Mouse (Mus musculus) hindbrain, embryonic 16.5 days (tissue): ENCODE measurements around the gene Cd37. TPM values are rescaled to one million over a fixed set of nuclear protein-coding genes. Genes with fewer than 3 reads are reported as not detected.

Experiments used
- ATAC-seq: fragments of 200-750 bp; cut with Nextera tagmentation; 2 replicates; pipeline ENCODE4 v1.8.0; 2017; ENCODE audit warnings: moderate TSS enrichment, moderate library complexity
- H3K27ac ChIP-seq: fragments of 300-500 bp; sonication (generic); 2 replicates; pipeline ENCODE4 v1.5.1; 2014; ENCODE audit warnings: low read depth, mild to moderate bottlenecking, control low read depth, low read length, moderate library complexity
- H3K27me3 ChIP-seq: fragments of 300-500 bp; sonication (generic); replicated peaks from 2 replicates; pipeline ENCODE4 v1.6.1; 2014; ENCODE audit warnings: low read length; ENCODE audit not compliant: control insufficient read depth, insufficient read depth
- H3K36me3 ChIP-seq: fragments of 300-500 bp; sonication (generic); 2 replicates; pipeline ENCODE4 v1.6.1; 2014; ENCODE audit warnings: mild to moderate bottlenecking, low read length, moderate library complexity, mixed read lengths; ENCODE audit not compliant: control insufficient read depth, insufficient read depth
- H3K4me1 ChIP-seq: fragments of 300-500 bp; sonication (generic); 2 replicates; pipeline ENCODE4 v1.6.1; 2014; ENCODE audit warnings: low read depth, low read length; ENCODE audit not compliant: control insufficient read depth, insufficient read depth
- H3K4me2 ChIP-seq: fragments of 300-500 bp; sonication (generic); 2 replicates; pipeline ENCODE4 v1.6.1; 2014; ENCODE audit warnings: mild to moderate bottlenecking, low read length, control low read depth, moderate library complexity
- H3K4me3 ChIP-seq: fragments of 300-500 bp; sonication (generic); 2 replicates; pipeline ENCODE4 v1.5.1; 2014; ENCODE audit warnings: mild to moderate bottlenecking, low read length, control low read depth, moderate library complexity
- H3K9ac ChIP-seq: fragments of 300-500 bp; sonication (generic); 2 replicates; pipeline ENCODE4 v1.6.1; 2014; ENCODE audit warnings: low read depth, mild to moderate bottlenecking, control low read depth, low read length, moderate library complexity
- H3K9me3 ChIP-seq: fragments of 300-500 bp; sonication (generic); 2 replicates; pipeline ENCODE4 v1.6.1; 2014; ENCODE audit warnings: mild to moderate bottlenecking, low read length, moderate library complexity; ENCODE audit not compliant: control insufficient read depth
- WGBS: fragments of 180-500 bp; shearing (Covaris S2); extraction: QIAGEN DNeasy Blood & Tissue Kit; methylation state at CpG from one replicate; pipeline ENCODE4 v1.1.7; 2014; 5-methylcytosine and 5-hydroxymethylcytosine counted together
- polyA plus RNA-seq: library from polyadenylated mRNA; unstranded; fragments of >200 nt; fragmentation: Nextera tagmentation; extraction: Ambion mirVana; gene quantifications from 2 replicates; pipeline ENCODE4 v1.2.1, GENCODE M21; 2015

The Cd37 gene
- polyA plus RNA-seq, 1 experiment from 2014 or later = 1.3 TPM

DNA sequence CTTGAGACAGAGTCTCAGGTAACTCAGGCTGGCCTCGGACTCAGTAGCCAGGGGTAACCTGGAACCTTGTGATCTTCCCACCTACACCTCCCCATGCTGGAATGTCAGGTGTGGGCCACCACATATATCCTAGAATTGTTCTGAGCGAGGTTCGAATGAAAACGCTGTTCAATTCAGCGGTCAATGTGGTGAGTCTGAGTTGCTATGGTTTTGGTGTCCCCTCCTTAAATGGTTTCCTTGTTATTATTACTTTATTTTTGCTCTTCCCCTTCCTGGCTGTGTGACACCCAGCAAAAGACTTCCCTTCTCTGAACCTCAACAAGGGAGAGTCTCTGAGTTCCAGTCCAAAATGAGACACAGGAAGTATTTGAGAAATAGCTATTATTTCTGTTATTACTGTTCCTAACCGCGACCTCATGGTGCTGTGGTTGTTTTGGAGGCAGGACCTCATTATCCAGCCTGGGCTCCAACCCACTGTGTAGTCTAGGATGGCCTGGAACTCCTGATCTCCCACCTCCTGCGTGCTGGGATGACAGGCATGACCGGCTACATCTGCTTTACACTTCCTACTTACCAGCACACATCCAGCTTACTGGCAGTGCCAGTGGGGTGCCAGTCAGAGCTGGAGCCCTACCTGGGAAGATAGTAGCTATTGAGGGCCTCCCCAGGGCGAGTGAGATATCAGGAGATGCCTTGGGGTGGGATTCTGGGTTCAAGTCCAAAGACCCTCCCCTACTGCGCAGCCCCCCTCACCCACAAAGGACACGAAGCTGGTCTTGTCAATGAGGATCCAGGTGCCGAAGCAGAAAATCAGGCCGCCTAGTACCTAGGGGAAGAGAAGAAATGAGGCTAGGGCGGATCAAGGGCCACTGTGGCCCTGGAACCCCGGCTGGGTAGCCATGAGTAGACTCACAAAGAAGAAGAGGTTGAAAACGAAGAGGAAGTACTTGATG is 892 bp downstream of the Cd37 start:
- H3K9ac ChIP-seq = no peak overlapping the region
- whole genome bisulfite sequencing = 72% methylated on average over 17 of the region's 17 CpGs
- no peaks in the 10 kb centered on the region for H3K36me3 ChIP-seq
- peaks cover 5% of the 10 kb centered on the region for H3K27me3 ChIP-seq
- H3K9me3 ChIP-seq = no peaks in the 10 kb centered on the region
- ATAC-seq = no peak
- no peak overlapping the region for H3K4me3 ChIP-seq
- no peak overlapping the region for H3K4me2 ChIP-seq
- H3K4me1 ChIP-seq = peaks cover 14% of the 10 kb centered on the region
- no peak overlapping the region for H3K27ac ChIP-seq

- no peak overlapping the region for H3K4me3 ChIP-seq
Observed at GRCm38 (mm10) chr7:45235656-45236180, 3.2 kb downstream of the Cd37 start.

GRCm38 (mm10) chr7:45234922-45235571 is 3.9 kb downstream of the Cd37 start:
- H3K27ac ChIP-seq = no peak overlapping the region
- peaks cover 5% of the 10 kb centered on the region for H3K27me3 ChIP-seq
- H3K9me3 ChIP-seq = no peaks in the 10 kb centered on the region
- no peak overlapping the region for H3K9ac ChIP-seq
- ATAC-seq = peak; percentile 58
- H3K36me3 ChIP-seq = no peaks in the 10 kb centered on the region
- no peak overlapping the region for H3K4me3 ChIP-seq
- WGBS = 7% methylated on average over 21 of the region's 21 CpGs
- H3K4me2 ChIP-seq = peak overlapping the region; percentile 34
- peaks cover 8% of the 10 kb centered on the region for H3K4me1 ChIP-seq

More at GRCm38 (mm10) chr7:45235656-45236180, 3.2 kb downstream of the Cd37 start:
- peak overlapping the region; percentile 34; the same call in 1 of the 2 replicates for H3K4me2 ChIP-seq
- no peaks in the 10 kb centered on the region for H3K9me3 ChIP-seq
- no peak for ATAC-seq
- H3K27me3 ChIP-seq = peaks cover 5% of the 10 kb centered on the region
- H3K9ac ChIP-seq = no peak overlapping the region
- H3K4me1 ChIP-seq = peaks cover 10% of the 10 kb centered on the region
- H3K36me3 ChIP-seq = no peaks in the 10 kb centered on the region
- WGBS = 35% methylated on average over 17 of the region's 17 CpGs
- H3K27ac ChIP-seq = no peak overlapping the region

- Histone ChIP-seq H3K27me3 (peaks cover 5% of the 10 kb centered on the region), H3K4me1 (peaks cover 8% of the 10 kb centered on the region), H3K9me3 (no peaks in the 10 kb centered on the region), H3K4me2 (peak overlapping the region; percentile 10; the same call in 1 of the 2 replicates), H3K4me3 (no peak overlapping the region), H3K27ac (no peak overlapping the region), H3K9ac (peak overlapping the region; percentile 43), H3K36me3 (no peaks in the 10 kb centered on the region)
- 8% methylated on average over 29 of the region's 29 CpGs for WGBS
- 0 out of 2 replicates have a peak, but pooled peaks have one; percentile 17 for ATAC-seq
Observed at GRCm38 (mm10) chr7:45234333-45234841, 4.5 kb downstream of the Cd37 start.

- ATAC-seq = no peak
- Histone ChIP-seq H3K36me3 (no peaks in the 10 kb centered on the region), H3K27me3 (peaks cover 2% of the 10 kb centered on the region; the same call in 1 of the 2 replicates), H3K9me3 (no peaks in the 10 kb centered on the region), H3K4me1 (peaks cover 8% of the 10 kb centered on the region), H3K27ac (no peak overlapping the region), H3K9ac (peak overlapping the region; percentile 43), H3K4me2 (peak overlapping the region; percentile 10; the same call in 1 of the 2 replicates), H3K4me3 (no peak overlapping the region)
- 26% methylated on average over 20 of the region's 20 CpGs for WGBS
Observed at GRCm38 (mm10) chr7:45233580-45234332, 5.2 kb downstream of the Cd37 start.

DNA sequence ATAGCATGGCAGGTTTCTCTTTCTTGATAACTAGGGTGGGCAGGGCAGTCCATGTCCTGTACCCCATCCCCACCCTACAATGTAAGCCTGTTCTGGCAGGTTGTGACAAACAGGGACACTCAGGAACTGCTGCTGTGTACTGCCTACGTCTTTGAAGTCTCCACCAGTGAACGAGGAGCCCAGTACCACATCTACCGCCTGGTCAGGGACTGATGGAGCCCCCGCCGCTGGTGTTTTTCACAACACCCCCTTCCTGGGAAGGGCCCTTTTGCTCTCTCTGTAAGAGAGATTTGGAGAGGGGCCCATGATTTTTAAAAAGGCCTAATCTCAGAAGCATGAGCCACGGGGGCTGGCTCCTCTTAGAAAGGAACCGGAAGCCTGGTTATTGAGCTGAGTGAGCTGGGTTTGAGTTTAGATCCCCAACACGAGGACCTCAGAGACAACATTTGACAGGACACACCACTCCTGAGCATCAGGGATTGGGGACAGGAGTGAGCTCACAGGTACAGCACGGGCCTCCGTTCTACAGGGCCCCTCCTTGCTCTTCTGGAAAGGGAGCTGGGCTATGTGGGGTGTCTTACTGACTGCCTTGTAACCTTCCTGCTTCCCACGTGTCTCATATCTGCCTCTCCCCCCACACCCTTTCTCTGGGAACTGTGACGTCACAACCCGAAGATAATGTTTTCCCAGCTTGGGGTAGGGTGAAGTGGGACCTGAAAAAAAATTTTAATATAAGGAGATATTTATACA is 6.0 kb downstream of the Cd37 start:
- Histone ChIP-seq H3K36me3 (no peaks in the 10 kb centered on the region), H3K9ac (no peak overlapping the region), H3K27me3 (peaks cover 2% of the 10 kb centered on the region; the same call in 1 of the 2 replicates), H3K4me2 (no peak overlapping the region), H3K4me3 (no peak overlapping the region), H3K9me3 (no peaks in the 10 kb centered on the region), H3K4me1 (peaks cover 8% of the 10 kb centered on the region), H3K27ac (no peak overlapping the region)
- 75% methylated on average over 13 of the region's 13 CpGs for WGBS
- ATAC-seq = no peak

- H3K9ac ChIP-seq = no peak overlapping the region
- peaks cover 8% of the 10 kb centered on the region for H3K4me1 ChIP-seq
- no peaks in the 10 kb centered on the region for H3K9me3 ChIP-seq
- H3K27me3 ChIP-seq = peaks cover 2% of the 10 kb centered on the region; the same call in 1 of the 2 replicates
- no peak overlapping the region for H3K4me2 ChIP-seq
- no peak overlapping the region for H3K27ac ChIP-seq
- no peak for ATAC-seq
- no peaks in the 10 kb centered on the region; the same call in 1 of the 2 replicates for H3K36me3 ChIP-seq
- 85% methylated on average over 11 of the region's 11 CpGs for WGBS
- no peak overlapping the region for H3K4me3 ChIP-seq
Observed at GRCm38 (mm10) chr7:45231941-45232340, 7.0 kb downstream of the Cd37 start.

DNA sequence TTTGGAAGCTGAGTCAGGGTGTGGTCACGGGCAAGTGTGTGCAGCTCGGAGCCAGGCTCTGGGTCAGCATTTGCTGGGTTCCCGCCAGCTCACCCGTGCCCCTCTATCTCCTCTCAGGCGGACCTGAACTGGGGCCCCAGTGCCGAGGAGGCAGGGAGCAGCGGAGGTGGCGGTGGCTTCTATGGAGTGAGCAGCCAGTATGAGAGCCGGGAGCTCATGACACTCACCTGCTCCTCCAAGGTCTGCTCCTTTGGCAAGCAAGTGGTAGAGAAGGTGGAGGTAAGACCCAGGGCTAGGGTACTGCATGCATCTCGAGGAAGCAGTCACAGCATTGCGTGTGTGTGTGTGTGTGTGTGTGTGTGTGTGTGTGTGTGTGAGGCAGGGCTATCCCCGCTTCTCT is 7.7 kb downstream of the Cd37 start:
- peaks cover 8% of the 10 kb centered on the region for H3K4me1 ChIP-seq
- no peaks in the 10 kb centered on the region for H3K9me3 ChIP-seq
- no peak overlapping the region for H3K4me2 ChIP-seq
- H3K36me3 ChIP-seq = no peaks in the 10 kb centered on the region; the same call in 1 of the 2 replicates
- no peak overlapping the region for H3K27ac ChIP-seq
- WGBS = 85% methylated on average over 12 of the region's 12 CpGs
- no peak overlapping the region for H3K9ac ChIP-seq
- no peak for ATAC-seq
- H3K4me3 ChIP-seq = no peak overlapping the region
- H3K27me3 ChIP-seq = peaks cover 2% of the 10 kb centered on the region; the same call in 1 of the 2 replicates
